Mouse (Mus musculus) myocyte (in vitro differentiated cells): ENCODE data around the gene Kif16b. TPM values are rescaled to one million over a fixed set of nuclear protein-coding genes. Genes with fewer than 3 reads are reported as not detected.

Experiments
- H3K27me3 ChIP-seq: one replicate; pipeline ENCODE4 v1.6.1; 2011; ENCODE audit not compliant: control insufficient read depth, insufficient read depth, insufficient read length
- H3K36me3 ChIP-seq: one replicate; pipeline ENCODE4 v1.6.1; 2011; ENCODE audit not compliant: control insufficient read depth, insufficient read depth
- H3K4me2 ChIP-seq: one replicate; pipeline ENCODE4 v1.6.1; 2011; ENCODE audit warnings: low read depth, control low read depth
- H3K4me3 ChIP-seq: one replicate; pipeline ENCODE4 v1.5.1; 2011; ENCODE audit warnings: mild to moderate bottlenecking, control low read depth, moderate library complexity
- H3K79me2 ChIP-seq: one replicate; pipeline ENCODE4 v1.6.1; 2011; ENCODE audit not compliant: control insufficient read depth, insufficient read depth
- H3ac ChIP-seq: one replicate; pipeline ENCODE4 v1.6.1; 2011; ENCODE audit not compliant: control insufficient read depth, insufficient read length
- CEBPB ChIP-seq: IDR thresholded peaks from 2 replicates; pipeline ENCODE4 v1.6.1; 2011; ENCODE audit warnings: mild to moderate bottlenecking, moderate library complexity; ENCODE audit not compliant: poor library complexity, insufficient read depth, severe bottlenecking
- E2F4 ChIP-seq: IDR thresholded peaks from one replicate; pipeline ENCODE4 v1.6.1; 2011; ENCODE audit warnings: mild to moderate bottlenecking, control low read depth, moderate library complexity; ENCODE audit not compliant: insufficient read depth
- MAX ChIP-seq: IDR thresholded peaks from one replicate; pipeline ENCODE4 v1.6.1; 2011; ENCODE audit warnings: low read depth, mild to moderate bottlenecking, control low read depth
- MYOD1 ChIP-seq, 3 experiments: IDR thresholded peaks; one replicate each; pipeline ENCODE4 v1.6.1; 2011; ENCODE audit warnings: control low read depth in 2 of 3, low read depth in 2 of 3, mild to moderate bottlenecking in 2 of 3, moderate library complexity in 1 of 3; ENCODE audit not compliant: insufficient read length in 2 of 3, control insufficient read depth in 1 of 3
- MYOG ChIP-seq, 3 experiments: IDR thresholded peaks; one replicate each; pipeline ENCODE4 v1.6.1; 2011; ENCODE audit warnings: control low read depth in 2 of 3, low read depth in 2 of 3, mild to moderate bottlenecking in 2 of 3; ENCODE audit not compliant: insufficient read length in 2 of 3, control insufficient read depth in 1 of 3, insufficient read depth in 1 of 3
- POLR2A ChIP-seq: IDR thresholded peaks from one replicate; pipeline ENCODE4 v1.6.1; 2011; ENCODE audit warnings: low read depth, mild to moderate bottlenecking, control low read depth, moderate library complexity; ENCODE audit not compliant: insufficient read length
- POLR2AphosphoS2 ChIP-seq: IDR thresholded peaks from one replicate; pipeline ENCODE4 v1.6.1; 2011; ENCODE audit warnings: low read depth, control low read depth; ENCODE audit not compliant: insufficient read length
- REST ChIP-seq: IDR thresholded peaks from one replicate; pipeline ENCODE4 v1.6.1; 2011; ENCODE audit warnings: mild to moderate bottlenecking, control low read depth, moderate library complexity; ENCODE audit not compliant: insufficient read depth, insufficient read length
- SRF ChIP-seq: IDR thresholded peaks from one replicate; pipeline ENCODE4 v1.6.1; 2011; ENCODE audit warnings: low read depth; ENCODE audit not compliant: control insufficient read depth, insufficient read length
- TCF12 ChIP-seq: IDR thresholded peaks from one replicate; pipeline ENCODE4 v1.6.1; 2011; ENCODE audit warnings: mild to moderate bottlenecking, control low read depth; ENCODE audit not compliant: poor library complexity, insufficient read depth, severe bottlenecking
- TCF3 ChIP-seq: IDR thresholded peaks from one replicate; pipeline ENCODE4 v1.6.1; 2011; ENCODE audit warnings: low read depth, control low read depth; ENCODE audit not compliant: insufficient read length
- USF1 ChIP-seq: IDR thresholded peaks from one replicate; pipeline ENCODE4 v1.6.1; 2011; ENCODE audit warnings: low read depth, mild to moderate bottlenecking, control low read depth, moderate library complexity
- polyA plus RNA-seq: library from polyadenylated mRNA; unstranded; fragments of >200 nt; fragmentation: generic; extraction: Trizol; gene quantifications from one replicate; pipeline ENCODE4 v1.2.1, GENCODE M21; 2012; ENCODE audit warnings: missing spikeins

The Kif16b gene
- polyA plus RNA-seq, 1 experiment = 3.3 TPM

- Histone ChIP-seq H3K36me3 (peaks cover 7% of the 10 kb centered on the region), H3K79me2 (no peaks in the 10 kb centered on the region), H3ac (no peak overlapping the region), H3K27me3 (no peaks in the 10 kb centered on the region), H3K4me2 (no peak overlapping the region), H3K4me3 (no peak overlapping the region)
- TF ChIP-seq CEBPB (no peak), E2F4 (no peak), MYOD1 (IDR thresholded peaks at IDR 0.05; ENCODE audit: control insufficient read depth in 1 of 3, insufficient read length in 2 of 3, low read depth in 2 of 3) (no peak), POLR2AphosphoS2 (no peak), REST (no peak), TCF3 (no peak), POLR2A (no peak), SRF (no peak), TCF12 (no peak), MYOG (IDR thresholded peaks at IDR 0.05; ENCODE audit: control insufficient read depth in 1 of 3, insufficient read depth in 1 of 3, insufficient read length in 2 of 3, low read depth in 2 of 3) (no peak), MAX (no peak), USF1 (no peak)
Observed at GRCm38 (mm10) chr2:142859452-142859851, 41.9 kb downstream of the Kif16b start.

GRCm38 (mm10) chr2:142838775-142839174 lies 62.6 kb downstream of the Kif16b start:
- H3K27me3 ChIP-seq = no peaks in the 10 kb centered on the region
- no peak overlapping the region for H3K4me2 ChIP-seq
- TF ChIP-seq REST (no peak), POLR2A (no peak), E2F4 (no peak), TCF12 (no peak), MYOG (IDR thresholded peaks at IDR 0.05; ENCODE audit: control insufficient read depth in 1 of 3, insufficient read depth in 1 of 3, insufficient read length in 2 of 3, low read depth in 2 of 3) (no peak), CEBPB (no peak), POLR2AphosphoS2 (no peak), MAX (no peak), TCF3 (no peak), SRF (no peak), USF1 (no peak), MYOD1 (IDR thresholded peaks at IDR 0.05; ENCODE audit: control insufficient read depth in 1 of 3, insufficient read length in 2 of 3, low read depth in 2 of 3) (no peak)
- no peaks in the 10 kb centered on the region for H3K79me2 ChIP-seq
- H3ac ChIP-seq = no peak overlapping the region
- H3K36me3 ChIP-seq = no peaks in the 10 kb centered on the region
- H3K4me3 ChIP-seq = no peak overlapping the region

- Histone ChIP-seq H3K79me2 (no peaks in the 10 kb centered on the region), H3K27me3 (no peaks in the 10 kb centered on the region), H3K4me3 (no peak overlapping the region), H3ac (no peak overlapping the region), H3K36me3 (no peaks in the 10 kb centered on the region), H3K4me2 (no peak overlapping the region)
- TF ChIP-seq MYOG (IDR thresholded peaks at IDR 0.05; ENCODE audit: control insufficient read depth in 1 of 3, insufficient read depth in 1 of 3, insufficient read length in 2 of 3, low read depth in 2 of 3) (no peak), TCF12 (no peak), REST (no peak), USF1 (no peak), CEBPB (no peak), SRF (no peak), POLR2A (no peak), MAX (no peak), MYOD1 (IDR thresholded peaks at IDR 0.05; ENCODE audit: control insufficient read depth in 1 of 3, insufficient read length in 2 of 3, low read depth in 2 of 3) (no peak), E2F4 (no peak), POLR2AphosphoS2 (no peak), TCF3 (no peak)
Observed at GRCm38 (mm10) chr2:142838118-142838517, 63.2 kb downstream of the Kif16b start.

- no peaks in the 10 kb centered on the region for H3K36me3 ChIP-seq
- TF ChIP-seq MYOG (IDR thresholded peaks at IDR 0.05; ENCODE audit: control insufficient read depth in 1 of 3, insufficient read depth in 1 of 3, insufficient read length in 2 of 3, low read depth in 2 of 3) = no peak
- TF ChIP-seq REST = no peak
- no peak for TF ChIP-seq MAX
- no peak for TF ChIP-seq MYOD1 (IDR thresholded peaks at IDR 0.05; ENCODE audit: control insufficient read depth in 1 of 3, insufficient read length in 2 of 3, low read depth in 2 of 3)
- no peak for TF ChIP-seq E2F4
- no peak for TF ChIP-seq CEBPB
- TF ChIP-seq SRF = no peak
- no peak for TF ChIP-seq USF1
- TF ChIP-seq TCF12 = no peak
- no peak for TF ChIP-seq POLR2AphosphoS2
- TF ChIP-seq TCF3 = no peak
- no peak for TF ChIP-seq POLR2A
- no peaks in the 10 kb centered on the region for H3K27me3 ChIP-seq
- H3K79me2 ChIP-seq = no peaks in the 10 kb centered on the region
- H3K4me3 ChIP-seq = no peak overlapping the region
- no peak overlapping the region for H3ac ChIP-seq
- no peak overlapping the region for H3K4me2 ChIP-seq
Observed at GRCm38 (mm10) chr2:142834751-142835150, 66.6 kb downstream of the Kif16b start.
